Mouse (Mus musculus) kidney, adult 2 months (tissue): ENCODE results near the gene Gm9945.

Experiments used
- CTCF ChIP-seq: fragments of 200-500 bp; conservative IDR thresholded peaks from 2 replicates; pipeline ENCODE4 v1.5.1; 2011; ENCODE audit warnings: low read depth, mild to moderate bottlenecking, control low read depth, low read length, moderate library complexity, mixed read lengths; ENCODE audit not compliant: insufficient read depth, insufficient read length
- POLR2A ChIP-seq: fragments of 200-500 bp; IDR thresholded peaks from one replicate; pipeline ENCODE4 v1.6.1; 2011; ENCODE audit warnings: low read depth, low read length, control low read depth

GRCm38 (mm10) chr11:53507098-53507805, 27.3 kb downstream of the Gm9945 start:
- TF ChIP-seq POLR2A (no peak), CTCF (no peak)
